Mouse (Mus musculus) ovary, postnatal 14 days (tissue): ENCODE measurements around the gene Them7.

Source experiments
- DNase-seq: peaks from one replicate; pipeline ENCODE4 v3.0.0; 2022; ENCODE audit warnings: low spot score

Gene Them7

DNA sequence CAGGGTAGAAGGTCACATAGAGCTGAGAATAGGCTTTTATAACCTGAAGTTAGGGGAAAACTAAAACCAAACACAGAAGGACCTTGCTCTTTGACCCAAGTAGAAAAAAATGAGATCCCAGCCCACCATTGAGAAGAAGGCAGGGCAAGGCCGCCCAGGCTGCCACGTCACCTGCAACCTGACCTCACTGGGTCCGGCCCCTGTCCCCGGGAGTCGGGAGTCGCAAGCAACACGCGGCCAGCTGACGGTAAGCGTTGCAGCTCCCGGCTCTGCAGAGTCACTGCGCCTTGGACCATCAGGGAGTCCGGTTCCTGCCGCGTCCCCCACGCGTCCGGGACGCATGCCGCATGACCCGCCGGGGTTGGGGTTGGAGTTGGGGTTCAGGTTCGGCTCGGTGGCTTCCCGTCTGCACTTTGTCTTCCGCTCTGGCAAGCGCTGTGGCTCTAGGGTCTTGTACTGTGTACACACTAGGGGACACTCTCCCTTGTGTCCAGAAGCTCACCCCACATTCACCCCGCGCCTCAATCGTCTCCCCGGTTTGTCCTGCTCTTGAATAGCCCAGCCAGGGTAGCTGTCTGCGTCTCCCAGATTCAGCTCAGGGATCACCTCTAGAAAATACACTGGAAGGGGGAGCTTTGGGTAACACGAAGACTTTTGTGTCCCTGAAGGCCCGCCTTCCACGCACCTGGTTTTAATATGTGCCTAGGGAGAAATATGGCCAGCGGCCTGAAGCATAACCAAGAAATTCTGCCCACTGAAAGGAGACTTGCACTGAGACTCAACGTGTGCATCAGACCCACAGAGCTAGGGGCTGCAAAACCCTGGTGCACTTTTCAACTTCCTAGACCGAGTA is at the start of gene Them7:
TSS of gene Them7 (plus strand) at position 187 of the 853 bp plus-strand sequence.
- peak; percentile 32 for DNase-seq

DNA sequence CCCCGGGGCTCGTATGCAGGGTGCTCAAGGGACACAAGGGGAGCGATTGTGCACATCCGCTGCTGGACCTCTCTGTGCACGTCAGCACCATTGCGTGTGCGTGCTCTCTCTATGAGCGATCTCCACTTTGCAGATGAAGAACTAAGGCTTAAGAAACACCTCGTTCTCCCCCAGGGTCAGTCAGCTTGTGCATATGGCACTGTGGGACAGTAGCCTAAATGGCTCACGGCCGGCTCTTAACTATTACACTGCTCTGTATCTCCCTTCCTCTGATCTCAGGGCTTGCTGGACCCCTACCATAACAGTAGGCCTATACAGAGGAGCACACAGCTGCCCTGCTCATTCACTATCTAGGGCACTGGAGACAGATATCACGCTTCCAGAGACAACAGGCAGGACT is 45.2 kb upstream of the Them7 start:
- DNase-seq = no peak

DNA sequence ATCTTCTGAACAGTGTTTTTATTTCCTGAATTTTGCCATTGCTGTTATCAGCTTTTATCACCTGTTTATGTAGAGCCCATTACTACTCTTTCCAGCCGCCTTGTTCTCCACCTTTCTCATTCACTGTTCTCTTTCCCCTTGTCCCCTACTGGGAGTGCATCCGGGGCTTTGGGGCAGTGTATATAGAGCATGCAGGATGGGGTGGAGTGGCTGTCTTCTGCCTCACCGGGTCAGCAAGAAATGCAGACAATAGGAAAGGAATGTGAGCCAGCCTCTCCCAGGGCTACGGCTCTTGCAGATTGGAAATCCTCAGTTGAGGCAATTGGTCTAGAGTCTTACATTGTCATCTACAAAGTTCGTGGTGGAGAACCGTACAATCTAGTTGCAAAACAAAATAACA is 41.6 kb upstream of the Them7 start:
- no peak for DNase-seq

DNA sequence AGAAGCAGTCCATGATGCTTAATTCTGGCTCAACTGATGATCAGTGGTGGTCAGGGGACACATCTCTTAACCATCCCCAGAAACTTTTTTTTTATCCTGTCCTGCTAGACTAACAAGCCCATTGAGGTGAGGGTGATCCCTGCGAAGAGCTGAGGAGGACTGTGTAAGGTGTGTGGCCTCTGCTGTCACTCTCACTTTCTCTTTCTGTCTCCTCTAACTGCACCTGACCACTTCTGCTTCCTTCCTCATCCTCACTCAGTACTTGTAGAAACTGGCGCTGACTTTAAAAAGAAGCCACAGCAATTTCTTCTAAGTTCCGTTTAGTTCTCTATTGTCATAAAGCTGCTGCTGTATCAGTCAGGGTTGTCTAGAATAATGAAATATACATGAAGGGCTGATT is 39.0 kb upstream of the Them7 start:
- no peak for DNase-seq

DNA sequence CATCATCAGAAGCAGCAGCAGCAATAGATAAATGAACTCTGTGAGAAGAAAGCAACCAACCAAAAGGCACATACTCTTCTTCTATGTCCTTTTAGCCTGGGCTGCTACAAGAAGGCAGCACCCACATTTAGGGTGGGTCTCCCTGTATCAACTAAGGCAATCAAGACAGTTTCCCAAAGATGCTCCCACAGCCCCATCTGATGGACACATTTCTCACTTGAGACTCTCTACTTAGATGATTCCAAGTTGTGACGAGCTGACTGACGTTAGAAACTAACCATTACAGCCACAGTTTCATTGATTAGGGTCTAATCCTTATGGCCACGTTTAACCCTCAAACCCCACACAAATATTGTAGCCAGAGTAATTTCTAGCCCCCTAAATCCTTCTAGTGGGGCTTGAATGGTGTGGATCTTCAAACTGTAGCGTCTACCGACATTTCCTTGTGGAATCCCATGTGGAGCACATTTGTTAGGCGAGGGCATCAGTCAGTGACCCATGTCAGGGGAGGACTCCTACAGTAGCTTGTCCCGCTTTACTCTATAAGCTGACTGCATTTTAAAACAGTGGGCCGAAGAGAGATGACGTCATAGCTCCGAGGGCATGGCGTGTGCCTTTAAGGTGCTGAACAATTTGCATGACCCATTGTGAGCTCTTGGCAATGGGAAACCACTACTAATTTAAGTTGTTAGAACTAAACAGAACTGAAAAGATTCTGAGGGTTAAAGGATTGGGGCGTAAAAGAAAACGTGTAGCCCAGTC is 38.2 kb upstream of the Them7 start:
- no peak for DNase-seq

DNA sequence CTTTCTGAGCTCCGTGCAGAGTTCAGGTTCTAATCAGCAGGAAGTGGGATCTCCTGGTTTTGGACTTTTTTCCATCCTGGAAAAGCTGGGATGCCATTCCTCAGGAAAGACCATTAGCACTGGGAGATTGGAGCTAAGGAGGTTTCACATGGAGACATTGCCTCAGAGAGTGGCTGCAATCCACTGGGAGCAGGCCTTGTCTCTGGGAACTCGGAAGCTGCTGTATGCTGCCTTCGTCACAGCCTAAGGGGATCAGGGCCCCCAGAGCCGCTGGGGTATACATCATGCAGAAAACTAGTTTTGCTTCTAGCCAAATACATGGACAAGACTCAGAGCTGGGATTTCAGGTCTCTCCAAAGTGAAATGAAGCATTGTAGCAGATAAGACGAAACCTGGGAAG is 37.5 kb upstream of the Them7 start:
- DNase-seq = no peak

DNA sequence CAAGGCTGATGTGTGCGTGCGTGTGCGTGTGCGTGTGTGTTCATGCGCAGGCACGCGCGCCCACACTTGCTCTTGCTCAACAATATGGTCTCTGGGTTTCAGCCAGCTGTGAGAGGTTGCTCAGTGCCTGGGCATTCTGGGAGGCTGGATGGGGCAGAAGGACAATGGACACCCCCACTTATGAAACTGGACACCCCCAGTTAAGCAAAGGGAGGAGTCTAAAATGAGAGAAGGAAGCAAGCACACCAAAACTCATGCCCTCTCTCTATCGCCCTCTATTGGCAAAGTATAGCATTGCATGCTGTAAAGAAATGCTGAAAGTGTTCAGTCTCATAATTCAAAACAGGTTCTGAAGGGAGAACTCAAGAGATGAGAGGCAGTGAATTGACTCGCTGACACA is 35.9 kb upstream of the Them7 start:
- DNase-seq = no peak

DNA sequence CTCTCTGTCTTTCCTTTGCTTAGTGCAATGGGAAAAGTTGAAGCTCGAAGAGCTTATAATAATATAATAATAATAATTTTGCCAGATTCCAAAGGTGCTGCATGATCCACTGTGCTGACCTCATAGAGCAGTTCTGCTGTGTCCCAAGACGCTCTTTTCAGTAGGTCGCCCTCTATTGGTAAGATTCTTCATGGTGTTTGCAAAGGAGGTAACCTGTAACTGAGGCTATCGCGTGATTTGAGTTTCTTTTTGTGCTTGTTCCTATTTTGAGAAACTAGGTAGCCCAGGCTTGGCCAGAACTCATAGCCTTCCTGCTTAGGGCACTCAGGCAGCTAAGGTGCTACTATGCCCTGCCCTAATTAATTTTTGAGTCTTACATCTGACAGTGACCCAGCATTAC is 34.8 kb upstream of the Them7 start:
- DNase-seq = no peak

DNA sequence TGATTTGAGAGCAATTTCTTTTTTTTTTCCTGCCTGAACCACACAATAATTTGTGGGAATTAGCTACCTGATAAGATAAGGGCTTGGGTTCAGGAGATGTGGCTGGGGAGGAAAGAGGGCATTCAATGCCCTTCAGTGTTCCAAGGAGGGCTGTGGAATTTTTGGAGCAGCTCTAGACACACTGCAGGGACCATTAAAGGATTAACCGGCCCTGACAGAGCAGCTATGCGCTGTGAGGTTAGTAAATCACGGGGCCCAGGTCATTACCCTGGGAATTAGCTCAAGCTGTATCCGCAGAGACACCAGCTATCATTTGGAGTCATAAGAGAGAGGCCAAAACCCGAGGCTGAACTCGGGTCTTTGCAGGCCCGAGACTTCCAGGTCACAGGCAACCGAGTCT is 24.0 kb upstream of the Them7 start:
- no peak for DNase-seq

DNA sequence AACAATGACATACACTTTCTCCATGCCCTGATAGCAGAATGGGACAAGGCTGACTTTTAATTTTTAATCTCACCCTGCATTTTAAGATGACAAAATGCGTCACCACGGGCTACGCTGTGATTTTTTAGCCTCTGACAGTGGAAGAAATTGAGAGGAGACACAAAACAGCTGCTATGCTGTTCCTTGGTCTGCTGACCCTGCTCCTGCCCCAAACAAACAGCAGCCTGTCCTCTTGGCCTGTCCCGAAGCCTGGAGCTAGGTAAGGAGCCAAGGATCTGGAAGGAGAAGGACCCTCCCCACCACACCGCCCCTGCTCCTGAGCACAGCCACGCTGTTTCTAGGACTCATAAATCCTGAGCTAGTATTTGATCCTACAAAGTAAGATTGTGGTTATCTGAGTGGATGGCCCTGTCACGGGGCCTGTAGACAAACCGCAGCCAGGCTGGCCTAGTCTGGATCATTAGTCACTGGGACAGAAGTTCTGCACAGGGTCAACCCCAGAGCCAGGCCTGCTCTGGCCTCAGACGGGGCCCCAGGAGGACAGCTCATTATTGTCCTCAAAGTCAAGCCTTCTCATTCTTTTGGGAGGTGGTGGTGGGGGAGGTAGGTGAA is 17.5 kb upstream of the Them7 start:
- DNase-seq = no peak

DNA sequence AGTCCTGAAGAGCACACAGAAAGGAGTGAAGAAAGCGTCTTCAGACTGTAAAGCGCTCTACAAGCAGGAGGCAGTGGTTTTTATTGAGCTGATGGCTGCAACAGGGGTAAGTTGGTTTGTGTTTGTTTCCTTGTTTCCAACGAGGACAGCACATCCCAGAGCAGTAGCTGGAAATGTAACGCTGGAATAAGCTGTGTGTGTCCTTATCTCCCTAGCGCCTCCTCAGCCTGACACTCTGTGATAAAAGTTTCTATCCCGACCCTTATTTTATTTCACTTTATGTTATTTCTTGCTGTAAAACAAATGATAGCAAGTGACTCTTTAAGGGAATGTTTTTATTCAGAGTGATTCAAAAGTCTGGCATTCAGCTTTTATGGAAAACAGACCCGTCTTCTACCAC is 11.3 kb upstream of the Them7 start:
- DNase-seq = no peak

DNA sequence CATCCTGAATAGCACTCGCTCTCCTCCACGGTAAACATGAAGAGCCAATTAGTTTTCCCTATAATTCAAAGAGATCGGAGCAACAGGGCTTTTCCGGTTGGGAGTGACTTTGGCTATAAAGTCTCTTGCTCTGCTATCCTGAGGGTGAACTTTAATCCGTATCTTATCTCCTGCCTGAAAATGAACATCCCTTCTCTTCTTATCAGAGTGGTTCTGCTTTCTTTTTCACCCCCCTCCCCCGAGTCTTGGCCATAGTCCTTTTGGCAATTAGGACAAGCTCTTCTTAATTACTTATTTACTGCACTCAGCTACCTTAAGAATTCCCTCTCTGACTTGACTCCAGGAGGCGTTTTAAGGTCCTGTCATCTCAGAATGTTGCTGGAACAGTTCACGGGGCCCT is 8.2 kb upstream of the Them7 start:
- no peak for DNase-seq

DNA sequence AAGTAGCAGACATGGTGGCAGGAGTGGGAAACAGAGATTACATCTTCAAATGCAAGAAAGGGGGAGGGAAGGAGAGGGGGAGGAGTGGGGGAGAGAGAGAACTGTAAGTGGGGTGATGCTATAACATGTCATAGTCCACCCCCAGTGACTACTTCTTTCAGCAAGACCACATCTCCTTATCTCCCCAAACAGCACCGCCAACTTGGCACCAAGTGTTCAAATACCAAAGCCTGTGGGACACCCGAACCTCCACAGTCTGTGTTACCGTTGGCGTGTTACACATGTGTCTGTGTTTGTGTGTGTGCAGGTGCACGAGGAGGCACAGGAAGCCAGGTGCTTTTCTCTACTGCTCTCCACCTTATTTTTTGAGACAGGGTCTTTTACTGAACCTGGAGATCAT is 4.9 kb upstream of the Them7 start:
- no peak for DNase-seq

DNA sequence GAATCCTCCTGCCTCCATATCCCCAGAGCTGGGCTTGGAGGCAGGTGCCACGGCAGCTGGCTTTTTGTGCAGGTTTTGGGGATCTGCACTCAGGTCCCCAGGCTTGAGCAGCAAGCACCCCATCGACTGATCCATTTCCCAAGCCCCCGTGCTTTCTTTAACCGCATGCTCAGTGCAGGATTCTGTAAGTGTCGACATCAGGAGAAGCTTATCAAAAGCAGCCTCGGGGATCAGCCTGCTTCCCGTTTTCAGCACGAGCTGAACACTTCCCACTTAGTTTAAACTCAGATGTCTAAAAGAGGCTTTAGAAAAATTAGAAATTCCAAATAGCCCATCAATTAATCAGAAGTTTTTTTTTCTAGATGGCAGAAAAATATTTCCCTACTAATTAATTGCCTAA is 4.5 kb upstream of the Them7 start:
- DNase-seq = no peak

DNA sequence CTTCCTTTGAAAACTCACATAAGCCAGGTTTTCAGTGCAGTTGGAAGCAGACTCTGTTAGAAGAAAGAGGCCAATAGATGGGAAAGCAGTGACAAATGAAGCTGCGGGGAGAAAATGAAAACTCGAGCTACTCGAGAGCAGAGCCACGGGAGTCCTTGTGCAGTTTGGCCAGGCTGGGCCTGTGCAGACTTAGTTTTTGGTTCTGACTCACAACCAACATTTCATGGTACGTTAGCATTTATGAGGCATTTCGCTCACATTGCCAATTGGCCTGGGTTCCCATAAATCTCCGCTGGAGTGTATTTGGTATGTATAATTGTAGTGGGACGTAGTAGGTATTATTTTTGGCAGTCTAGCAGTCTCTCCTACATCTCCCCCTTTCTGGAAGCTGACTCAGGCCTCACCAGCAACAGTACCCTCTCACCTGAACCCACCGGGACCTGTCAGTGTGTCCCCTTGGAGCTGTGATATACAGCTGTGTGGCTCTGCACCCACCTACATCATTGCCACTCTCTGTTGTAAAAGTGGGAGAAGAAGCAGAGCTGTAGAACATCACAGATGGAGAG is 3.3 kb upstream of the Them7 start:
- no peak for DNase-seq

DNA sequence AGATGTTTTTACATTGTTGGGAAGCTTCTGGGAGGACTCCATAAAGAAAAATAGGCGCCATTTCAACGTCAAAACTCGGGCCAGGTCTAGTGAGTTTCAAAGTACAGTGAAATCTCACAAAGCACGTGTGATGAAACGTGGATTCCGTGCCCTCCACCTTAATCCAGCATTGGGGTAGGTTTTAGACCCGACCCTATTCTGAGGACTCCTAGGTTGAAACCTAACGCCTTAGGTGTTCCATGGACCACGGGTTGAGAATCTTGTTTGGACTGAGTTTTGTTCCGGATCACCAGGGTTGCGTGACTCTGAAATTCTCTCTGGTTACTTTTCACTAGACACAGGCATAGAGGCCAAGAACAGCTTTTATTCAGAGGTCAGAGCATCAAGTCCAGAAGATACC is 514 bp upstream of the Them7 start:
- DNase-seq = no peak

DNA sequence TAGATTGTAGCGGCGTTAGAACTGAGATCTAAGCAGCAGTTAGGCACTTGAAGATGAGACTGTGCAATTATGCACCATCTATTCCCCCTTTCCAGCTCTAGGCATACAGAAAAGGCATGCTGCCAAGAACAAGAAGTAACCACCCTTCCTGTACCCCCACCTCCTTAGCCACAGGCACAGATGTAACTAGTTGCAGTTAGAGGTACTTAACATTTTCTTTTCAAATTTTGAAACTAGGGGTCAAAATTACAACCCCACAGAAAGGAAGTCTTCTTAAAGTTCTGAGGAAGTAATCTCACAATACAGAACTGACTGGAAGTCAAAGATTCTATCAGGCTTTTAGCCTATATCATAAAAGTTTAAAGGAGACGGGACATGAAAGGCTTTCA is 861 bp downstream of the Them7 start:
- DNase-seq = no peak

DNA sequence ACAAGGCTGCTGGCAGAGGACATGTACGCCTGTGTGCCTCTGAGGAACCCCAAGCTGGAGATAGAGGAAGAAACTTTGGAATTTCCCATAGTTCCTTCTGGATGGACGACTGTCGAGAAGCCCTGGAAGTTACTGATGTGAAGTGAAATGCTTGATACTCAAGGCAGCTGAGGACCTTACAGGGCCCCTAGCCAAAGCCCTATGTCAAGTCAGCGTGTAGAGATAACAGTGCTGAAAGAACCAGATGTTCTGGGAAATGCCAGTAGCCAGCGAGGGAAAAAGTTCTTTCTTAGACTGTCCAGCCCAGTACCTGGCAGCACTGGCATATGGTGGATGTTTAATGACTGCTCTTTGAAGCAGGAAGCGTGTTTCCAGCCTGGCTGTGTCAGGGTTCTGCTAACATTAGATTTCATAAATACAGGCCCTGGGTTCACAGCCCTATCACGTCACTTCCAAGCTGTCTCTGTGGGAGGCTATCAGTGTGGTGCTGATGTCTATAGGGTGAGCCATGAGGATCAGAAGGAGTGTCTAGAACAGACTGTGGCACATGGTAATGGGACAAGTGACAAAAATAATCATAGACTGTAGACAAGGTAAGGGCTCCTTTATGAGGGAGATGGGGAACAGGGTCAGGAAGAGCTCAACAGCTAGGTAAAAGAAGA is 2.3 kb downstream of the Them7 start:
- no peak for DNase-seq

DNA sequence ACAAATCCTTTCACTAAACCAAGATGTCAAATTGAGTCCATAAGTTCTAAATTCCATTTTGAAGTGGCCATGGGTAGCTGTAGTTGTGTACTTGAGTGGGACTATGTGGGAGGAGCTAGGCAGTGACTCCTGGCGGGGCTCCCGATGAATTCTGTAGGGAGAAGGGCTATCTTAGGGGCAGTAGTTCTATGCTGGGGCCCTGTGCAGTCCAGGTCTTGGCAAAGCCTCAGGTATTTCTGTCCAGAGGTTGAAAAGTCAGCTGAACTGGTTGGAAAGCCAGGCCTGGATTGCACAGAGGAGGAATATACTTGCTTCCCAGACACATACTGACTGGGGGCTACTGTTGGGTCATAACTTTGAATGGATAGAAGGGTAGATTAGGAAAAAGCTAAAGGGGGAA is 4.3 kb downstream of the Them7 start:
- DNase-seq = no peak

DNA sequence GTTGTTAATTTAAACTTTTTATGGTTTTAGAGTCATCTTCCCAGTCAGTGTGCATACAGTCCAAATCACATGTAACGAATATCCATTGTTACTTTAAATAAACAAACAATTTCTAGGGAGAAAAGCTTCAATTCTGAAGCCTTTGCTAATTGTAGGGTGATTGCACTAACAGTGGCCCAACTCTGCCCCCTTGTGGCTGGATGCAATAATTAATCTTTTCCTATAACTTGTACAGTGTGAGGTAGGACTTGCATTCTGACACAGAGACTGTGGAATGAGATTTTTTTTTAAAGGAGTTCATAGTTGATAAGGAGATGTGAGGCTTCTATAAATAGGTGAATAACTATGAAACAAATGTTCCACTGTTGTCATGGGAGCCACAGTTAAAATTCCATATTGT is 6.2 kb downstream of the Them7 start:
- peak; percentile 71 for DNase-seq

DNA sequence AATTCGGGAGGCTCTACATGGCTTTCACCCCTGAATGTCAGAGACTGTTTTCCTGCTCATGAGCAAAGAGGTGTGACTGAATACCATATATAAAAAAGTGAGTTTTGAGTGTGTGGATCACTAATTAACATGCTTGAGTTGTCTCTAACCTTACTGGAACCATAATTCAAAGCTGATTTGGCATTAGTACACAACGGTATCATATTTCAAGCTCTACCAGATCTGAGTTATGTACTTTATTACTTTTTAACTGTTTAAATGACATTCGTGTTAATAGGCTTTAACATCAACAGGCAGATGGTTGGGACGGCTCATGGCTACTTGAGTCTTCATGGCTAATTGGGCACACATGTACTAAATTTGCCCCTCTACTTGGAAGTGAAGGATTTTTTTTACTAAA is 8.3 kb downstream of the Them7 start:
- no peak for DNase-seq

DNA sequence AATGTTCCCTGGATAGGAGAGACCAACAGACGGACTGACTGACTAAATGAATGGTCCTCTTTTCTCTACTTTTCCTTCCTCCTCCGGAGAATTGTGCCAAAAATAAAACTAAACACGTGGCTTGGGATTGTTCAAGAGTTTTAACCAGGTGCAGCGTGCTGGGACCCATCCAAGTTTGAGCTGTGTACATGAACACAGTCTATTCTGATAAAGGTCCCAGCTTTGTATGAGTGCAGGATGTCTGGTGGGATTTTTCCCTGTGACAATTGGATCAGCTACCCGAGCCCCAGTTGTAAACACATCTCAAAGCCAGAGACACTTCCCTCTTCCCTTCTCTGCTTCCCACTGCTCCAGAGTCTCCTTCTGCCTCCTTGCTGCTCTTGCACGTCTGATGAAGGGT is 10.2 kb downstream of the Them7 start:
- no peak for DNase-seq
